Mouse (Mus musculus): ENCODE measurements at regions not wholly inside any gene's neighbourhood (a gene's known extent, or its start where the extent isn't known, plus 50 kb on each side); places are given as distances from the start of the nearest gene placed in this dataset.

- TF ChIP-seq HCFC1 (IDR thresholded peaks at IDR 0.05; ENCODE audit: borderline replicate concordance, insufficient read depth, low read length) = no peak
- TF ChIP-seq ZC3H11A (IDR thresholded peaks at IDR 0.05; ENCODE audit: borderline replicate concordance, low read depth, low read length) = no peak
- TF ChIP-seq MAFK (IDR thresholded peaks at IDR 0.05; ENCODE audit: insufficient read depth, low read depth, low read length) = no peak
- TF ChIP-seq CHD2 (IDR thresholded peaks at IDR 0.05; ENCODE audit: low read depth, low read length) = no peak
Measured at GRCm38 (mm10) chr2:48468895-48469294, 345.0 kb upstream of the Acvr2a start.
